Mouse (Mus musculus): ENCODE results near the gene Draxin. TPM values are rescaled to one million over a fixed set of nuclear protein-coding genes. Genes with fewer than 3 reads are reported as not detected.

Draxin gene
- polyA plus RNA-seq, 1 experiment from 2014 or later = 17.4 TPM

GRCm38 (mm10) chr4:148154982-148155381 is 24.5 kb upstream of the Draxin start:
- no peak for ATAC-seq (ENCODE audit: low FRiP score)
- H3K4me3 ChIP-seq (replicated peaks; ENCODE audit: low read length) = no peak overlapping the region
- 50% methylated on average over 3 of the region's 3 CpGs for WGBS
- no peak overlapping the region for H3K9ac ChIP-seq
- peaks cover 21% of the 10 kb centered on the region for H3K4me1 ChIP-seq (replicated peaks; ENCODE audit: control insufficient read depth, insufficient read depth, low read length)
- no peak overlapping the region for H3K4me2 ChIP-seq (replicated peaks)
- no peaks in the 10 kb centered on the region for H3K27me3 ChIP-seq (ENCODE audit: control insufficient read depth, insufficient read depth, low read length)
- peak; percentile 76 for DNase-seq (ENCODE audit: low spot score)
- peaks cover 59% of the 10 kb centered on the region for H3K36me3 ChIP-seq (replicated peaks; ENCODE audit: control insufficient read depth, insufficient read depth)
- H3K27ac ChIP-seq = no peak overlapping the region
- H3K9me3 ChIP-seq (ENCODE audit: control insufficient read depth, low read length) = no peaks in the 10 kb centered on the region

- no peak for ATAC-seq (ENCODE audit: low FRiP score)
These were observed 23.5 kb upstream of the Draxin start for GRCm38 (mm10) chr4:148154006-148154405.

GRCm38 (mm10) chr4:148152547-148152946 is 22.0 kb upstream of the Draxin start:
- WGBS = 86% methylated on average over 5 of the region's 5 CpGs
- H3K9ac ChIP-seq = no peak overlapping the region
- no peaks in the 10 kb centered on the region for H3K9me3 ChIP-seq (ENCODE audit: control insufficient read depth, low read length)
- H3K27ac ChIP-seq = peak overlapping the region; percentile 93; the same call in 1 of the 2 replicates
- no peak overlapping the region for H3K4me2 ChIP-seq (replicated peaks)
- no peak for DNase-seq (ENCODE audit: low spot score)
- H3K27me3 ChIP-seq (ENCODE audit: control insufficient read depth, insufficient read depth, low read length) = no peaks in the 10 kb centered on the region
- peaks cover 67% of the 10 kb centered on the region for H3K36me3 ChIP-seq (replicated peaks; ENCODE audit: control insufficient read depth, insufficient read depth)
- ATAC-seq (ENCODE audit: low FRiP score) = no peak
- no peak overlapping the region for H3K4me3 ChIP-seq (replicated peaks; ENCODE audit: low read length)
- H3K4me1 ChIP-seq (replicated peaks; ENCODE audit: control insufficient read depth, insufficient read depth, low read length) = 0 out of 2 replicates have a peak, but pooled peaks cover 7% of the 10 kb centered on the region

More at GRCm38 (mm10) chr4:148154006-148154405, 23.5 kb upstream of the Draxin start:
- Histone ChIP-seq H3K36me3 (replicated peaks; ENCODE audit: control insufficient read depth, insufficient read depth) (peaks cover 59% of the 10 kb centered on the region), H3K9ac (no peak overlapping the region), H3K27ac (no peak overlapping the region), H3K4me3 (replicated peaks; ENCODE audit: low read length) (no peak overlapping the region), H3K9me3 (ENCODE audit: control insufficient read depth, low read length) (no peaks in the 10 kb centered on the region), H3K4me1 (replicated peaks; ENCODE audit: control insufficient read depth, insufficient read depth, low read length) (peaks cover 20% of the 10 kb centered on the region), H3K27me3 (ENCODE audit: control insufficient read depth, insufficient read depth, low read length) (no peaks in the 10 kb centered on the region), H3K4me2 (replicated peaks) (no peak overlapping the region)
- 90% methylated on average over 4 of the region's 4 CpGs for WGBS
- no peak for DNase-seq (ENCODE audit: low spot score)

DNA sequence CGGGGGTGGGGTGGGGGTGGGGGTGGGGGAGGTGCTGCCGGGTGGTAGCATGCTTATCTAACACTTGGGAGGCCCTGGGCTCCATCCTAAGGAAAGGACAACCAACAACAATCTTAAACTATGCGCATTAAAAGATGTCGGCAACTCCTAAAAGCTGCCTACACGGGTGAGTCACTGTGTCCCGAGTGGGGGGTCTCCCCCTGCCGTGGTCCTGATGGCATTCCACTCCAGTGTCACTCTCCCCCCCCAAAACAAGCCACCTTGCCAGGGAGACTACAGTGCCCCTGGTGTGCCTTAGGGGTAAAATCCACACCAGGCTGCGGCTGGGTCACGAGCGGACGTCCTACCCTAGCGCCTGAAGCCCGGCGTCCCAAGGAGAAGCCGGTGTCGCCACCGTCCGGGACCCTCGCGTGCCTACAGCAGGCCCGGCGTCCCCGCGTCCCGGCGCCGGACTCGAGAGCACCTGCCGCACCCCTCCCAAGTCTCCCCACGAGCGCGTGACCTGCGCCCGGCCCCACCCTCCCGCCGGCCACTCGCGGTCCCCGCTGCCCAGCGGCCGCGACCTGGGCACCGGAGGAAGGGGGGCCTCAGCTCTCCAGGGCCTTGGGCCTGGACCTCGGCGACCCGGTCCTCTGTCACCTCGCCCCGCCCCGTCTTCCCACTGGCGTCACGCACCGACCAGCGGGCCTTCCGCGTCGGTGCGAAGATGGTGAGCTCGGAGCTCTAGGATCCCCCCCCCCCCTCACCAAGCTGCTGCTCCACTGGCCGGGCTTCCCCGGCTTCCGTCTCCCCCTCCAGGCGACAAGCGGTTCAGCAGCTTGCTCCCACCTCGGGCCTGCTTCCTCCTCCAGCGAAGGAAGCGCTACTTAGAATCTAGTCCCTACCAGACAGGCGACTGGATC is 21.0 kb upstream of the Draxin start, which contains the start of gene Fbxo6:
Gene Fbxo6, minus strand, starts transcription at position 874 of the 902 bp plus-strand sequence.
- Histone ChIP-seq H3K27ac (peak within 1 kb of the TSS; percentile 93), H3K4me1 (replicated peaks; ENCODE audit: control insufficient read depth, insufficient read depth, low read length) (0 out of 2 replicates have a peak, but pooled peaks cover 7% of the 10 kb centered on the region), H3K27me3 (ENCODE audit: control insufficient read depth, insufficient read depth, low read length) (no peaks in the 10 kb centered on the region), H3K4me3 (replicated peaks; ENCODE audit: low read length) (peak within 1 kb of the TSS; percentile 50), H3K36me3 (replicated peaks; ENCODE audit: control insufficient read depth, insufficient read depth) (peaks cover 66% of the 10 kb centered on the region), H3K9ac (peak within 1 kb of the TSS; percentile 72), H3K9me3 (ENCODE audit: control insufficient read depth, low read length) (no peaks in the 10 kb centered on the region), H3K4me2 (replicated peaks) (peak within 1 kb of the TSS; percentile 92)
- WGBS = 1% methylated on average over 57 of the region's 67 CpGs
- ATAC-seq (ENCODE audit: low FRiP score) = peak; percentile 90
- peak; percentile 83 for DNase-seq (ENCODE audit: low spot score)

- Histone ChIP-seq H3K27me3 (ENCODE audit: control insufficient read depth, insufficient read depth, low read length) (no peaks in the 10 kb centered on the region), H3K4me3 (replicated peaks; ENCODE audit: low read length) (peak overlapping the region; percentile 50), H3K4me1 (replicated peaks; ENCODE audit: control insufficient read depth, insufficient read depth, low read length) (0 out of 2 replicates have a peak, but pooled peaks cover 7% of the 10 kb centered on the region), H3K36me3 (replicated peaks; ENCODE audit: control insufficient read depth, insufficient read depth) (peaks cover 66% of the 10 kb centered on the region), H3K4me2 (replicated peaks) (peak overlapping the region; percentile 92), H3K9ac (peak overlapping the region; percentile 72; the same call in 1 of the 2 replicates), H3K9me3 (ENCODE audit: control insufficient read depth, low read length) (no peaks in the 10 kb centered on the region), H3K27ac (peak overlapping the region; percentile 93)
- WGBS = 46% methylated on average over 3 of the region's 3 CpGs
- no peak for ATAC-seq (ENCODE audit: low FRiP score)
- DNase-seq (ENCODE audit: low spot score) = no peak
These were observed 20.4 kb upstream of the Draxin start for GRCm38 (mm10) chr4:148150953-148151266.

DNA sequence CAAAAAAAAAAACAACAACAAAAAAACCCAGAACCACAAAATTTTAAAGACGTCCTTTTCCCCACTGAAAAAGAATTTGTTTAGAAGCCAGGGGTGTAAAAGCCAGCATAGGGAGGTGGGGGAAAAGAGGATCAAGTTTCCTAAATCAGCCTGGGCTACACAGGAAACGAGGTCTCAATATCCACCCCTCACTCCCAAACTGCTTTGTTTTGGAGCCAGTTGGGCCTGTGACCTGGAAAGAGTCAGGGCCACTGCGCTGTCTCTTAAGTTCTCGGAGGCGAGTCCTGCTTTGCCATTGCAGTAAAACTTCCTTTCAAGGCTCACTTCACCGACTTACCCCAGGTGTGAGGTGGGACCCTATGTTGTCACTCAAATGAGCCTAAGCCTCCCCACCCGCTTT is 19.7 kb upstream of the Draxin start:
- Histone ChIP-seq H3K9me3 (ENCODE audit: control insufficient read depth, low read length) (no peaks in the 10 kb centered on the region), H3K9ac (no peak overlapping the region), H3K36me3 (replicated peaks; ENCODE audit: control insufficient read depth, insufficient read depth) (peaks cover 66% of the 10 kb centered on the region), H3K27me3 (ENCODE audit: control insufficient read depth, insufficient read depth, low read length) (no peaks in the 10 kb centered on the region), H3K4me1 (replicated peaks; ENCODE audit: control insufficient read depth, insufficient read depth, low read length) (0 out of 2 replicates have a peak, but pooled peaks cover 7% of the 10 kb centered on the region), H3K27ac (no peak overlapping the region), H3K4me3 (replicated peaks; ENCODE audit: low read length) (no peak overlapping the region), H3K4me2 (replicated peaks) (no peak overlapping the region)
- WGBS = 70% methylated on average over 7 of the region's 7 CpGs
- DNase-seq (ENCODE audit: low spot score) (no peak), ATAC-seq (ENCODE audit: low FRiP score) (no peak)

GRCm38 (mm10) chr4:148149540-148149939 is 19.0 kb upstream of the Draxin start:
- H3K36me3 ChIP-seq (replicated peaks; ENCODE audit: control insufficient read depth, insufficient read depth) = peaks cover 66% of the 10 kb centered on the region
- DNase-seq (ENCODE audit: low spot score) (no peak), ATAC-seq (ENCODE audit: low FRiP score) (no peak)
- no peak overlapping the region for H3K27ac ChIP-seq
- no peak overlapping the region for H3K4me3 ChIP-seq (replicated peaks; ENCODE audit: low read length)
- H3K4me1 ChIP-seq (replicated peaks; ENCODE audit: control insufficient read depth, insufficient read depth, low read length) = 0 out of 2 replicates have a peak, but pooled peaks cover 7% of the 10 kb centered on the region
- no peaks in the 10 kb centered on the region for H3K9me3 ChIP-seq (ENCODE audit: control insufficient read depth, low read length)
- H3K4me2 ChIP-seq (replicated peaks) = no peak overlapping the region
- H3K9ac ChIP-seq = no peak overlapping the region
- no peaks in the 10 kb centered on the region for H3K27me3 ChIP-seq (ENCODE audit: control insufficient read depth, insufficient read depth, low read length)
- 72% methylated on average over 12 of the region's 12 CpGs for WGBS

DNA sequence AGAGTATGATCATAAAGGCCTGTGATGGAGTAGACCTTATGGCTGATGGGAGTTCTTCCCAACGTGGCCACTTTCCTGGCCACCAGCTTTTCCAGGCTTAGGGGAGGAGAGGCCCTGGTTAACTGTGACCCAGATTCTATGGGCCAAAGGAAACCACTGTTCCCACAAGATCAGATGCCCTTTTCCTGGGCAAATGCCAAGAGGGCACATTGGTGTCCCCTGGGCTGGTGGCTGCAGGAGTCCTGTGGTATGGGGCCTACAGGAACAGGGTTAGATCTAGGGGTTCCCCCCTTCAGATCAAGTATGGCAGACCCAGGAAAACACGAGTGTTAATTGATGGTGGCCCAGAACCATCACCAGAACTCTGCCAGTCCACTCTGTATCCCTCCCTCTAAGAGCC is 17.2 kb upstream of the Draxin start:
- Histone ChIP-seq H3K4me1 (replicated peaks; ENCODE audit: control insufficient read depth, insufficient read depth, low read length) (0 out of 2 replicates have a peak, but pooled peaks cover 7% of the 10 kb centered on the region), H3K9me3 (ENCODE audit: control insufficient read depth, low read length) (no peaks in the 10 kb centered on the region), H3K4me2 (replicated peaks) (no peak overlapping the region), H3K36me3 (replicated peaks; ENCODE audit: control insufficient read depth, insufficient read depth) (peaks cover 60% of the 10 kb centered on the region), H3K27me3 (ENCODE audit: control insufficient read depth, insufficient read depth, low read length) (no peaks in the 10 kb centered on the region), H3K27ac (no peak overlapping the region), H3K9ac (no peak overlapping the region), H3K4me3 (replicated peaks; ENCODE audit: low read length) (no peak overlapping the region)
- ATAC-seq (ENCODE audit: low FRiP score) (no peak), DNase-seq (ENCODE audit: low spot score) (no peak)
- WGBS = 92% methylated on average over 2 of the region's 2 CpGs

GRCm38 (mm10) chr4:148143721-148144120 is 13.2 kb upstream of the Draxin start:
- H3K27me3 ChIP-seq (ENCODE audit: control insufficient read depth, insufficient read depth, low read length) = no peaks in the 10 kb centered on the region
- H3K36me3 ChIP-seq (replicated peaks; ENCODE audit: control insufficient read depth, insufficient read depth) = peaks cover 53% of the 10 kb centered on the region
- no peak overlapping the region for H3K27ac ChIP-seq
- no peak overlapping the region for H3K4me2 ChIP-seq (replicated peaks)
- WGBS = 92% methylated on average over 5 of the region's 5 CpGs
- H3K4me1 ChIP-seq (replicated peaks; ENCODE audit: control insufficient read depth, insufficient read depth, low read length) = peaks cover 11% of the 10 kb centered on the region; the same call in 1 of the 2 replicates
- H3K9ac ChIP-seq = no peak overlapping the region
- H3K4me3 ChIP-seq (replicated peaks; ENCODE audit: low read length) = no peak overlapping the region
- DNase-seq (ENCODE audit: low spot score) (no peak), ATAC-seq (ENCODE audit: low FRiP score) (no peak)
- no peaks in the 10 kb centered on the region for H3K9me3 ChIP-seq (ENCODE audit: control insufficient read depth, low read length)
